Mouse (Mus musculus): Measurements from ENCODE around the gene Aspdh.

- no peak for TF ChIP-seq POLR2A (IDR thresholded peaks at IDR 0.05; ENCODE audit: borderline replicate concordance, low read depth, low read length)
- no peak for TF ChIP-seq CTCF (IDR thresholded peaks at IDR 0.05; ENCODE audit: low read depth, low read length)
Measured at GRCm38 (mm10) chr7:44445528-44445923, 19.7 kb upstream of the Aspdh start.
